Mouse (Mus musculus): Measurements from ENCODE around the gene 4930562C15Rik. TPM values are rescaled to one million over a fixed set of nuclear protein-coding genes. Genes with fewer than 3 reads are reported as not detected.

The 4930562C15Rik gene
- polyA plus RNA-seq, 1 experiment: not detected

GRCm38 (mm10) chr16:4907386-4907785 is 72.2 kb downstream of the 4930562C15Rik start:
- Histone ChIP-seq H3K36me3 (ENCODE audit: control insufficient read depth, insufficient read depth, low read length) (peaks cover 1% of the 10 kb centered on the region), H3K4me1 (ENCODE audit: control insufficient read depth, insufficient read depth, low read length) (peaks cover 34% of the 10 kb centered on the region; the same call in 1 of the 2 replicates), H3K4me3 (ENCODE audit: insufficient read depth, low read depth, low read length) (no peak overlapping the region), H3K27ac (ENCODE audit: insufficient read depth, low read depth, low read length) (0 out of 2 replicates have a peak overlapping the region, but pooled peaks have one; percentile 18), H3K27me3 (replicated peaks; ENCODE audit: control insufficient read depth, insufficient read depth, low read length) (no peaks in the 10 kb centered on the region)
- WGBS: 24% methylated on average over 2 of the region's 2 CpGs
- TF ChIP-seq CTCF (conservative IDR thresholded peaks at IDR 0.05; ENCODE audit: insufficient read depth, insufficient read length, low read depth, low read length): no peak
- no peak for TF ChIP-seq POLR2A (IDR thresholded peaks at IDR 0.05; ENCODE audit: low read depth, low read length)
- peak; percentile 75 for DNase-seq

GRCm38 (mm10) chr16:4907972-4908371 is 72.8 kb downstream of the 4930562C15Rik start:
- Histone ChIP-seq H3K36me3 (ENCODE audit: control insufficient read depth, insufficient read depth, low read length) (peaks cover 1% of the 10 kb centered on the region), H3K27me3 (replicated peaks; ENCODE audit: control insufficient read depth, insufficient read depth, low read length) (no peaks in the 10 kb centered on the region), H3K4me3 (ENCODE audit: insufficient read depth, low read depth, low read length) (no peak overlapping the region), H3K4me1 (ENCODE audit: control insufficient read depth, insufficient read depth, low read length) (peaks cover 32% of the 10 kb centered on the region; the same call in 1 of the 2 replicates), H3K27ac (ENCODE audit: insufficient read depth, low read depth, low read length) (no peak overlapping the region)
- DNase-seq: no peak
- TF ChIP-seq POLR2A (IDR thresholded peaks at IDR 0.05; ENCODE audit: low read depth, low read length) (no peak), CTCF (conservative IDR thresholded peaks at IDR 0.05; ENCODE audit: insufficient read depth, insufficient read length, low read depth, low read length) (no peak)
- 56% methylated on average over 5 of the region's 5 CpGs for WGBS

- H3K27me3 ChIP-seq (replicated peaks; ENCODE audit: control insufficient read depth, insufficient read depth, low read length): no peaks in the 10 kb centered on the region
- no peak for DNase-seq
- WGBS: 98% methylated on average over 2 of the region's 2 CpGs
Measured at GRCm38 (mm10) chr16:4909745-4910144, 74.5 kb downstream of the 4930562C15Rik start.

GRCm38 (mm10) chr16:4910758-4911157 is 75.5 kb downstream of the 4930562C15Rik start:
- WGBS: 95% methylated on average over 8 of the region's 8 CpGs
- peaks cover 1% of the 10 kb centered on the region for H3K36me3 ChIP-seq (ENCODE audit: control insufficient read depth, insufficient read depth, low read length)
- H3K27me3 ChIP-seq (replicated peaks; ENCODE audit: control insufficient read depth, insufficient read depth, low read length): no peaks in the 10 kb centered on the region
- DNase-seq: no peak
- no peak overlapping the region for H3K27ac ChIP-seq (ENCODE audit: insufficient read depth, low read depth, low read length)
- no peak overlapping the region for H3K4me3 ChIP-seq (ENCODE audit: insufficient read depth, low read depth, low read length)
- TF ChIP-seq POLR2A (IDR thresholded peaks at IDR 0.05; ENCODE audit: low read depth, low read length) (no peak), CTCF (conservative IDR thresholded peaks at IDR 0.05; ENCODE audit: insufficient read depth, insufficient read length, low read depth, low read length) (no peak)
- peaks cover 21% of the 10 kb centered on the region; the same call in 1 of the 2 replicates for H3K4me1 ChIP-seq (ENCODE audit: control insufficient read depth, insufficient read depth, low read length)

More at GRCm38 (mm10) chr16:4909745-4910144, 74.5 kb downstream of the 4930562C15Rik start:
- TF ChIP-seq CTCF (conservative IDR thresholded peaks at IDR 0.05; ENCODE audit: insufficient read depth, insufficient read length, low read depth, low read length) (0 out of 2 replicates have a peak, but pooled peaks have one; percentile 25), POLR2A (IDR thresholded peaks at IDR 0.05; ENCODE audit: low read depth, low read length) (no peak)
- Histone ChIP-seq H3K27ac (ENCODE audit: insufficient read depth, low read depth, low read length) (no peak overlapping the region), H3K4me3 (ENCODE audit: insufficient read depth, low read depth, low read length) (no peak overlapping the region), H3K36me3 (ENCODE audit: control insufficient read depth, insufficient read depth, low read length) (peaks cover 1% of the 10 kb centered on the region), H3K4me1 (ENCODE audit: control insufficient read depth, insufficient read depth, low read length) (peaks cover 28% of the 10 kb centered on the region; the same call in 1 of the 2 replicates)

- WGBS: 80% methylated on average over 10 of the region's 10 CpGs
- peaks cover 3% of the 10 kb centered on the region for H3K36me3 ChIP-seq (ENCODE audit: control insufficient read depth, insufficient read depth, low read length)
- no peak for TF ChIP-seq CTCF (conservative IDR thresholded peaks at IDR 0.05; ENCODE audit: insufficient read depth, insufficient read length, low read depth, low read length)
- no peak for TF ChIP-seq POLR2A (IDR thresholded peaks at IDR 0.05; ENCODE audit: low read depth, low read length)
Measured at GRCm38 (mm10) chr16:4912074-4912648, 76.9 kb downstream of the 4930562C15Rik start.

GRCm38 (mm10) chr16:4912907-4913782 is 77.9 kb downstream of the 4930562C15Rik start:
- Histone ChIP-seq H3K4me1 (ENCODE audit: control insufficient read depth, insufficient read depth, low read length) (peaks cover 12% of the 10 kb centered on the region; the same call in 1 of the 2 replicates), H3K27ac (ENCODE audit: insufficient read depth, low read depth, low read length) (peak overlapping the region; percentile 57), H3K36me3 (ENCODE audit: control insufficient read depth, insufficient read depth, low read length) (peaks cover 3% of the 10 kb centered on the region), H3K4me3 (ENCODE audit: insufficient read depth, low read depth, low read length) (no peak overlapping the region), H3K27me3 (replicated peaks; ENCODE audit: control insufficient read depth, insufficient read depth, low read length) (no peaks in the 10 kb centered on the region)
- WGBS: 38% methylated on average over 11 of the region's 11 CpGs
- TF ChIP-seq POLR2A (IDR thresholded peaks at IDR 0.05; ENCODE audit: low read depth, low read length) (no peak), CTCF (conservative IDR thresholded peaks at IDR 0.05; ENCODE audit: insufficient read depth, insufficient read length, low read depth, low read length) (no peak)
- DNase-seq: peak; percentile 32

More at GRCm38 (mm10) chr16:4912074-4912648, 76.9 kb downstream of the 4930562C15Rik start:
- Histone ChIP-seq H3K27ac (ENCODE audit: insufficient read depth, low read depth, low read length) (peak overlapping the region; percentile 31; the same call in 1 of the 2 replicates), H3K27me3 (replicated peaks; ENCODE audit: control insufficient read depth, insufficient read depth, low read length) (no peaks in the 10 kb centered on the region), H3K4me3 (ENCODE audit: insufficient read depth, low read depth, low read length) (no peak overlapping the region), H3K4me1 (ENCODE audit: control insufficient read depth, insufficient read depth, low read length) (peaks cover 17% of the 10 kb centered on the region; the same call in 1 of the 2 replicates)
- peak; percentile 49 for DNase-seq

All from kidney, adult 2 months (tissue).